Mouse (Mus musculus) spleen, adult 2 months (tissue): ENCODE results near the gene Ift81.

Experiments
- CTCF ChIP-seq: fragments of 200-500 bp; IDR thresholded peaks from 2 replicates; pipeline ENCODE4 v1.5.1; 2011; ENCODE audit warnings: mild to moderate bottlenecking, inconsistent platforms; ENCODE audit not compliant: insufficient read depth, insufficient read length, insufficient replicate concordance; ENCODE audit errors: extremely low read depth
- POLR2A ChIP-seq: fragments of 200-500 bp; IDR thresholded peaks from 2 replicates; pipeline ENCODE4 v1.6.1; 2011; ENCODE audit warnings: low read depth, low read length, inconsistent platforms

DNA sequence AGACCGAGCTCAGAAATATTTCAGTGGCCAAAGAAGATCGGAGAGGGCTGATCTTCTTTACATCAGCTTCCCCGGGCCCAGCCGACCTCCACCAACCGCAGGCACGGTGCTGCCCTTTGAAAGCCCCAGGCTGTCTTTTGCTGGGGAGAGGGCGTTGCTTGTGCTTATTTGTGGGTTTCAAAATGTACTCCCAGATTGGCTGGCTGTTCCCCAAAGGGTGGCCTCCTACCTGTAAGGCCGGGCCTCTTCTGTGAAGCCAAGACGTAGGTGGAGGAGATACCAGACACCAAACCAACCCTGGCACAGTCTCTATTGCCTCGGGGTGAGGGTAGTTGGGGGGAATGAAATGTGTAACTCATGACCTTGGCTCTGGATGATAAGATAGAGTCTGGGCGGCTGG lies 31.7 kb upstream of the Ift81 start:
- no peak for TF ChIP-seq POLR2A
- no peak for TF ChIP-seq CTCF
